Mouse (Mus musculus) bone marrow, adult 2 months (tissue): ENCODE data around the gene Ankrd24. TPM values are rescaled to one million over a fixed set of nuclear protein-coding genes. Genes with fewer than 3 reads are reported as not detected.

ENCODE experiments used
- H3K27ac ChIP-seq: fragments of 200-500 bp; 2 replicates; pipeline ENCODE4 v1.5.1; 2012; ENCODE audit warnings: low read depth, mild to moderate bottlenecking, control low read depth, inconsistent platforms, low read length; ENCODE audit not compliant: control insufficient read depth, poor library complexity, insufficient read depth
- H3K4me1 ChIP-seq: fragments of 200-500 bp; 2 replicates; pipeline ENCODE4 v1.6.1; 2011; ENCODE audit warnings: low read length; ENCODE audit not compliant: control insufficient read depth, insufficient read depth
- H3K4me3 ChIP-seq: fragments of 200-500 bp; replicated peaks from 2 replicates; pipeline ENCODE3; 2011; ENCODE audit warnings: mild to moderate bottlenecking, low read depth, low read length, control low read depth; ENCODE audit not compliant: control insufficient read depth
- CTCF ChIP-seq: fragments of 200-500 bp; IDR thresholded peaks from 2 replicates; pipeline ENCODE4 v1.5.1; 2011; ENCODE audit warnings: low read length, control low read depth; ENCODE audit not compliant: control insufficient read depth, insufficient read depth
- POLR2A ChIP-seq: fragments of 200-500 bp; IDR thresholded peaks from 2 replicates; pipeline ENCODE4 v1.6.1; 2011; ENCODE audit warnings: low read depth, mild to moderate bottlenecking, control low read depth, low read length, borderline replicate concordance; ENCODE audit not compliant: control insufficient read depth
- WGBS: fragments of 180-500 bp; shearing (Covaris S2); methylation state at CpG from one replicate; pipeline ENCODE4 v1.1.7; 2018; 5-methylcytosine and 5-hydroxymethylcytosine counted together
- polyA plus RNA-seq: library from polyadenylated mRNA; stranded (reverse); fragments of >200 nt; gene quantifications from 2 replicates; pipeline ENCODE4 v1.2.4, GENCODE M21; 2011; ENCODE audit warnings: low replicate concordance; ENCODE audit not compliant: missing spikeins, insufficient read depth, insufficient read length

The Ankrd24 gene
- polyA plus RNA-seq, 1 experiment: 11.1 TPM

DNA sequence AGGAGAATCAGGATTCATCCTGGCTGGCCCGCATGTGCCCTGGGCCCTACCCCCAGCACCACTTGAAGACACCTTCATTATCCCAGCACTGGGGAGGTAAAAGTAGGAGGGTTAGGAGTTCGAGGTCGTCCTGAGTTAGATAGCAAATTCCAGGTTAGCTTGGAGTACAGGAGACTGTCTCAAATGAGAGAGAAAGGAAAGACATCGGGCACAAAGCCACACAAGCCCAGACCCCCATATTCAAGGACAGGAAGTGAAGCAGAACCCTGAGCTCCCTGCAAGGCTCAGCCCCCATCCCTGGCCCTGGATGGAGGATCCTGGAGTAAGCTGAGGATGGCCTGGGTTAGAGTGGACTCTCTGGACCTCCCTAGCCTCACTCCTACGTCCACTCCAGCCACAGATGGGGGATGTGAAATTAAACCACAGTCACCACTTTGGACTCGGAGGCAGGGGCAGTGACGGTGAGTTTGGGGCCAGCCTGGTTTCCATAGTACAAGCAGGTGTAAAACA, 26.9 kb upstream of the Ankrd24 start:
- TF ChIP-seq POLR2A (no peak), CTCF (no peak)
- H3K4me3 ChIP-seq: peak overlapping the region; percentile 63
- 28% methylated on average over 7 of the region's 7 CpGs for WGBS
- H3K27ac ChIP-seq: no peak overlapping the region
- peaks cover 13% of the 10 kb centered on the region for H3K4me1 ChIP-seq

DNA sequence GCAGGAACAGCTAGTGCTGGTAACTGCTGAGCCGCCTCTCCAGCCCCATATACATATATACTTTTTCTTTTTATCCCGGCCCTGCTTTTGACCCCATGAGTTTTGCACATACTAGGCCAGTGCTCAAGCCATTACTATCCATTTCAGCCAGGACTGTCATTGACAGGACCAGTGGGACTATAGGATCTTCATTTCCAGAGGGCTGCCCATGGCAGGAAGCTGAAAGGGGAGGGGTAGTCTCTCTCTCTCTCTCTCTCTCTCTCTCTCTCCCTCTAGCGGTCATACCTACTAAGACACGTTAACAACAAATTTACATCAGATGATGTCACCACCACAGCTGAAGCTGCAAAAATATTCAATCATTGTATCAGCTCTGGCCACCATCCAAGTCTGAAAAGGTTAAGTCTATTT, 25.6 kb upstream of the Ankrd24 start:
- H3K4me3 ChIP-seq: no peak overlapping the region
- peaks cover 11% of the 10 kb centered on the region; the same call in 1 of the 2 replicates for H3K4me1 ChIP-seq
- peak; percentile 38; the same call in 1 of the 2 replicates for TF ChIP-seq CTCF
- TF ChIP-seq POLR2A: no peak
- no peak overlapping the region for H3K27ac ChIP-seq
- WGBS: 20% methylated on average over 4 of the region's 4 CpGs

DNA sequence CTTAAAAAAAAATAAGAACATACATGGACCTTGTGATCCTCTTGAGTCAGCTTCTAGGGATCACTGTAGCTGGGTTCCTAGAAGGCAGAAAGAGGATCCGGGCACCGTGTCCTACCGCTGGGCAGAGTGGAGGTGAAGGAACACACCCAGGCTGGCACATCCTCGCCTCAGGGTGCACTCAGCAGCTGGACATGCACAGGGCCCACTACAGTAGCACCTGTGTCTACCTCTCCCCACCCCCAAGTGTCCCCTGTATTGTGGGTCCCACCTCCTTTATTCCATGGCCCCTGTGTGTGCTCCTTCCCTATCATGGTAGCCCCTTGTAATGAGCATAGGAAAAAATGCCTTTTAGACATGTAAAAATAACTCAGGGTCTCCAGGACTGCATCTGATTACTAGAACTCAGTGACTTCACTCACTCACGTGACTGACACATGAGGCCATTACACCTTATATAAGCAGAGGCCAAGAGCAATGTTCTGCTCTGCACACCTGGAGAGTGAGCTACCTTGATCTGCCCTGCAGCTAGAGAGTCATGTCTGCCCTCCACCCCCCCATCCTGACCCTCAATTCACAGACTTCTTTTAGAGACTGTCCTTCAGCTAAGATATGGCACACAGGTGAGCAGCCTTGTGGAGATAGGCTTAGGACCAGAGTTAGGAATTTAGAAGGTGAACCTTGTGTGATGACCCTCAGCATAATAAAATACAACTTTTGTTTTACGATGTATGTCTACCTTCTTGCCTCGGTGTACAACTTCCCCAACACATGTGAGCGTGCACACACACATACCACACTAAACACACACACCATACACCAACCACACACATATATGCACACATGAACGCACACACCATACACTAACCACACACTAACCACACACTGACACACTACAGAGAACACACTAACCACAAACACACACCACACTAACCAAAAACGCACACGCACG, 24.0 kb upstream of the Ankrd24 start:
- Histone ChIP-seq H3K4me1 (peaks cover 8% of the 10 kb centered on the region; the same call in 1 of the 2 replicates), H3K27ac (peak overlapping the region; percentile 27; the same call in 1 of the 2 replicates), H3K4me3 (peak overlapping the region; percentile 59)
- 37% methylated on average over 12 of the region's 12 CpGs for whole genome bisulfite sequencing
- no peak for TF ChIP-seq CTCF
- no peak for TF ChIP-seq POLR2A

DNA sequence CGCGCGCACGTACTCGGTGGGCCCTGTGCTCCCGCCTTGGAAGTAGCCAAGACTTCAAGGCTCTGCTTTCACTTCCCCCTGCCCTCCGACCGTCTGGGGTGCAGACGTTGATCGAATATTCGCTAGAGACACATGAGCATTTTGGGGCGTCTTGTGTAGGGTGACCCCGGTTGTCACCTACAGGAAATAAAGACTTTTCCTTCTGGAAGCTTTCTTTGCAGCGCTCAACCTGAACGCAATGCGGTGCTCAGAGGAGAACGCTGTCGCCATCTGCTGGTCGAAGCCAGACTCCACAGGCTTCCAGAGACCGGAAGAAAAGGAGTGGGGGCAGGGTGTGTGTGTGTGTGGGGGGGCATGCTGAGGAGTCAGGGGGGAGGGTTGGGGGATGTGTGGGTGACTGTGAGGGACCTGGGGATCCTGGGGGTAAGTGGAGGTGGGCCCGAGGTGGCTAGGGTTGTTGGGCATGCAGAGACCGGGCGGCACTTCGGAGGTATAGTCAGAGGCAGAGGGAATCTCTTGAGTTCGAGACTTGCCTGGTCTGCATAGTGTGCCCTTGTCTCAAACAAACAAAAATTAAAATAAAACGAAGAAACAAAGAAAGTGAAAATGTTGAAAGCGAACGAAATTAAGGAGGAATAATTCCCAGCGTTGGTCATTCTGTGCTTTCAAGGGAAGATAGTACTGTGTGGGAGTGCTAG, 23.2 kb upstream of the Ankrd24 start:
- Histone ChIP-seq H3K4me1 (peaks cover 8% of the 10 kb centered on the region; the same call in 1 of the 2 replicates), H3K27ac (peak overlapping the region; percentile 71), H3K4me3 (peak overlapping the region; percentile 59)
- TF ChIP-seq POLR2A (no peak), CTCF (peak; percentile 91)
- 3% methylated on average over 29 of the region's 29 CpGs for WGBS

GRCm38 (mm10) chr10:81605666-81605973, 22.7 kb upstream of the Ankrd24 start:
- Histone ChIP-seq H3K4me3 (peak overlapping the region; percentile 47), H3K27ac (peak overlapping the region; percentile 71), H3K4me1 (peaks cover 8% of the 10 kb centered on the region; the same call in 1 of the 2 replicates)
- WGBS: 1% methylated on average over 14 of the region's 14 CpGs
- no peak for TF ChIP-seq CTCF
- TF ChIP-seq POLR2A: no peak

DNA sequence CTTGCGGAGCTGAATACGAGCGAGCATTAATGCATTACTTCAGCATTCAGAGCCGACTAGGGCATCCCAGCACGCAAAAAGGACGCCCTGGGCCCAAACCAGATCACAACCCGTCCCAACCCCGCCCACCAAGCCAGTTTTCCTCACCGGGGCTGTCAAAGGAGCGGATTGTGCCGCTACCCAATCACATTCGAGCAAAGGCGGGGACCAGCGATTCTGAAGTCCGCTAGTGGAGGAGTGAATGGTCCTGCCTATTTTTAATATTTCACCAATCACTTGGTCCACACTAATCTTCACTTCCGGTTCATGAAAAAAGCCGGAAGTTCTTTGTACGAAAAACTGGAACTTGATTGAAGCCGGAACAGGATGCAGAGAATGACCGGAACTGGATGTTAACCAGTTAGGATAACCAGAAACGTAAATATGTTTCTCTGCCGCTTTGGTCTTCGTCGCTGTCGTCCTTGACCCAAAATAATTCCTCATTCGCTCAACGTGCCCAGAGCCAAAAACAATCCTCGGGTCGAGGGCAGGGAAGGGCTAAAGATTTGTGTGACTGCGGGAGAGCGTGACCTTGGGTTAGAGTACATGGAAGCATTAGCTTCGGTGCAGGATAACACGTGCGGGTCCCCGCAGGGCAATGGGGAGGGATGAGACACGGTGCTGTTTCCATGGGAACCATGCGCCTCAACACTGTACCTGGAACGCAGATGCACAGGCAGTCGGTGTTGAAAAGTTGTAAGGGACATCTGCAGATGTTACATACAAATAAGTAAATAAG, 22.2 kb upstream of the Ankrd24 start, which contains the start of gene BC025920:
BC025920 (plus strand) TSS at position 297 of the 778 bp plus-strand sequence.
- Histone ChIP-seq H3K4me1 (peaks cover 8% of the 10 kb centered on the region; the same call in 1 of the 2 replicates), H3K27ac (peak within 1 kb of the TSS; percentile 71), H3K4me3 (peak within 1 kb of the TSS; percentile 84)
- TF ChIP-seq CTCF (no peak), POLR2A (peak; percentile 59)
- WGBS: 3% methylated on average over 39 of the region's 39 CpGs

DNA sequence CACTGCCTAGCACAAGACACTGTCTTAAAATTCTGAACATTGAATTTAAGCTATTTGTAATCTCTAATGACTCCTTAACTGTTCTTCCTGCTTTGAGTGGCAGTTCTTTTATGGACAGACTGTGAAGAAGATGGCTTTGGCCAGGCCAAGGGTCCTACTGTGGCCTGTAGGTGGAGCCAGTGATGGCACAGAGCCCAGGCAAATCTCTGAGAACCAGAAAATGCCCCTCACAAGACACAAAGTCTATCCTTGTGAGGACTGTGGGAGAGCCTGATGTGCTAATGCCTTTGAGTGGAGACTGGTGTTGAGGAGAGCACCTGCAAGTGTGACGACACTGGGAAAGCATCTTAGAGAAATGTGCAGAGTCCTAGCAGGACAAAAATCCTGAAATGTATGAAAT, 20.0 kb upstream of the Ankrd24 start:
- H3K27ac ChIP-seq: no peak overlapping the region
- no peak overlapping the region for H3K4me3 ChIP-seq
- 92% methylated on average over 1 of the region's 1 CpGs for WGBS
- peaks cover 4% of the 10 kb centered on the region; the same call in 1 of the 2 replicates for H3K4me1 ChIP-seq
- no peak for TF ChIP-seq POLR2A
- TF ChIP-seq CTCF: peak; percentile 33; the same call in 1 of the 2 replicates

- no peak overlapping the region for H3K4me3 ChIP-seq
- no peak for TF ChIP-seq POLR2A
- no peak for TF ChIP-seq CTCF
- no peaks in the 10 kb centered on the region for H3K4me1 ChIP-seq
- no peak overlapping the region for H3K27ac ChIP-seq
- WGBS: 74% methylated on average over 3 of the region's 3 CpGs
Measured at GRCm38 (mm10) chr10:81612779-81613178, 15.6 kb upstream of the Ankrd24 start.
